Mouse (Mus musculus) cerebellum, postnatal 36 days (tissue): Measurements from ENCODE around the gene Cnnm2.
"Not testable (repeated sequence)": the region's sequence is repeated elsewhere in the genome, so short reads cannot be mapped to it uniquely, and the experiment has no call there.

Experiments
- DNase-seq, 2 experiments: peaks; one replicate each; pipeline ENCODE4 v3.0.0; 2021 to 2022; ENCODE audit warnings: mixed read lengths in 2 of 2

Cnnm2 gene

GRCm38 (mm10) chr19:46761247-46761946 lies at the start of gene Cnnm2:
Gene Cnnm2 (plus strand): TSS chr19:46761596.
- DNase-seq = peak; percentile 99 to 100

- DNase-seq = no peak
These were observed 47.2 kb upstream of the Cnnm2 start for GRCm38 (mm10) chr19:46714234-46714633.

GRCm38 (mm10) chr19:46715016-46715415 lies 46.4 kb upstream of the Cnnm2 start:
- DNase-seq = no peak

- no peak for DNase-seq
These were observed 43.2 kb upstream of the Cnnm2 start for GRCm38 (mm10) chr19:46718150-46718549.

GRCm38 (mm10) chr19:46724411-46724810 lies 37.0 kb upstream of the Cnnm2 start:
- no peak for DNase-seq

- DNase-seq = no peak
These were observed 35.3 kb upstream of the Cnnm2 start for GRCm38 (mm10) chr19:46726142-46726541.

- no peak for DNase-seq
These were observed 34.2 kb upstream of the Cnnm2 start for GRCm38 (mm10) chr19:46727140-46727736.

GRCm38 (mm10) chr19:46727945-46728540 lies 33.4 kb upstream of the Cnnm2 start:
- DNase-seq = no peak

GRCm38 (mm10) chr19:46728909-46729308 lies 32.5 kb upstream of the Cnnm2 start:
- DNase-seq = no peak

GRCm38 (mm10) chr19:46731351-46731750 lies 30.0 kb upstream of the Cnnm2 start:
- DNase-seq = no peak

- DNase-seq = not testable (repeated sequence)
These were observed 28.7 kb upstream of the Cnnm2 start for GRCm38 (mm10) chr19:46732673-46733072.

GRCm38 (mm10) chr19:46733626-46734025 lies 27.8 kb upstream of the Cnnm2 start:
- no peak for DNase-seq

- DNase-seq = no peak
These were observed 26.2 kb upstream of the Cnnm2 start for GRCm38 (mm10) chr19:46735241-46735640.

GRCm38 (mm10) chr19:46737106-46737505 lies 24.3 kb upstream of the Cnnm2 start:
- DNase-seq = no peak

GRCm38 (mm10) chr19:46740341-46741008 lies 20.9 kb upstream of the Cnnm2 start:
- peak; percentile 54 to 79 for DNase-seq

GRCm38 (mm10) chr19:46741574-46741973 lies 19.8 kb upstream of the Cnnm2 start:
- no peak for DNase-seq

GRCm38 (mm10) chr19:46744681-46745080 lies 16.7 kb upstream of the Cnnm2 start:
- no peak for DNase-seq

- DNase-seq = no peak
These were observed 13.6 kb upstream of the Cnnm2 start for GRCm38 (mm10) chr19:46747799-46748198.

- no peak for DNase-seq
These were observed 9.2 kb upstream of the Cnnm2 start for GRCm38 (mm10) chr19:46752235-46752634.

GRCm38 (mm10) chr19:46755066-46755465 lies 6.3 kb upstream of the Cnnm2 start:
- peak; percentile 27 to 40 for DNase-seq

- no peak for DNase-seq
These were observed 5.2 kb upstream of the Cnnm2 start for GRCm38 (mm10) chr19:46756221-46756620.

- no peak for DNase-seq
These were observed 2.3 kb upstream of the Cnnm2 start for GRCm38 (mm10) chr19:46759096-46759495.

GRCm38 (mm10) chr19:46759909-46760308 lies 1.5 kb upstream of the Cnnm2 start:
- DNase-seq = not testable (repeated sequence)
